Mouse (Mus musculus) embryonic facial prominence, embryonic 10.5 days (tissue): ENCODE results near the gene Trak2. TPM values are rescaled to one million over a fixed set of nuclear protein-coding genes. Genes with fewer than 3 reads are reported as not detected.
"Not testable (repeated sequence)": the region's sequence is repeated elsewhere in the genome, so short reads cannot be mapped to it uniquely, and the experiment has no call there.

Source experiments
- DNase-seq: peaks from one replicate; pipeline ENCODE4 v3.0.0-alpha.2; 2017; ENCODE audit warnings: low spot score
- H3K27ac ChIP-seq: fragments of 300-500 bp; sonication (generic); replicated peaks from 2 replicates; pipeline ENCODE4 v1.5.1; 2016; ENCODE audit warnings: mild to moderate bottlenecking
- H3K27me3 ChIP-seq: fragments of 300-500 bp; sonication (generic); replicated peaks from 2 replicates; pipeline ENCODE4 v1.6.1; 2016; ENCODE audit warnings: low read depth, mild to moderate bottlenecking; ENCODE audit not compliant: poor library complexity, severe bottlenecking
- H3K36me3 ChIP-seq: fragments of 300-500 bp; sonication (generic); replicated peaks from 2 replicates; pipeline ENCODE4 v1.6.1; 2016; ENCODE audit warnings: mild to moderate bottlenecking, moderate library complexity
- H3K4me1 ChIP-seq: fragments of 300-500 bp; sonication (generic); 2 replicates; pipeline ENCODE4 v1.6.1; 2016
- H3K4me3 ChIP-seq: fragments of 300-500 bp; sonication (generic); 2 replicates; pipeline ENCODE4 v1.5.1; 2016; ENCODE audit warnings: mild to moderate bottlenecking, moderate library complexity
- H3K9me3 ChIP-seq: fragments of 300-500 bp; sonication (generic); 2 replicates; pipeline ENCODE4 v1.6.1; 2016; ENCODE audit warnings: mild to moderate bottlenecking
- WGBS: fragments of 180-500 bp; shearing (Covaris S2); methylation state at CpG from one replicate; pipeline ENCODE4 v1.1.7; 2016; 5-methylcytosine and 5-hydroxymethylcytosine counted together
- polyA plus RNA-seq: library from polyadenylated mRNA; unstranded; fragments of >200 nt; fragmentation: Nextera tagmentation; extraction: Ambion mirVana; gene quantifications from 2 replicates; pipeline ENCODE4 v1.2.1, GENCODE M21; 2016

Gene Trak2
- polyA plus RNA-seq, 1 experiment from 2014 or later = 9.5 TPM

DNA sequence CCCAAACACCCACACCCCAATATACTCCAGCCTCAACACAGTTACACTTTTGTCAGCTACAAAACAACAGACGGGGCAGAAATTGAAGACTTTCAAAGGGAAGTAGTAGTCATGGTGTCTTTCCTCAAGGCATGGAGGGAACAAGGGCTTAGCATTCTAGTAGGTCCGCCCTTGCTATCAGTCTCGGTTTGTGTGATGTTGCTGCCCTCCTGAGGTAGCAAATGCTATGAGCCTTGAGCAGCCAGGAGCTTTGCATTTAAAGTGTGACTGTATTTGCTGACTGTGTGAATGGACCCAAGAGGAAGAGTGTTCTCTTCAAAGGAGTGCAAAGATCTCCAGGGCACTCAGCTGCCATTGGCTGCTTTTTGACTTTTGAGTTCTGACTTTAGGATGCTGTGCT is 75.7 kb downstream of the Trak2 start:
- DNase-seq = peak; percentile 19
- not testable (repeated sequence) for H3K27ac ChIP-seq, H3K4me3 ChIP-seq, H3K9me3 ChIP-seq, H3K27me3 ChIP-seq, H3K4me1 ChIP-seq
- WGBS = 30% methylated on average over 3 of the region's 3 CpGs
- H3K36me3 ChIP-seq = peaks cover 10% of the 10 kb centered on the region; the same call in 1 of the 2 replicates

DNA sequence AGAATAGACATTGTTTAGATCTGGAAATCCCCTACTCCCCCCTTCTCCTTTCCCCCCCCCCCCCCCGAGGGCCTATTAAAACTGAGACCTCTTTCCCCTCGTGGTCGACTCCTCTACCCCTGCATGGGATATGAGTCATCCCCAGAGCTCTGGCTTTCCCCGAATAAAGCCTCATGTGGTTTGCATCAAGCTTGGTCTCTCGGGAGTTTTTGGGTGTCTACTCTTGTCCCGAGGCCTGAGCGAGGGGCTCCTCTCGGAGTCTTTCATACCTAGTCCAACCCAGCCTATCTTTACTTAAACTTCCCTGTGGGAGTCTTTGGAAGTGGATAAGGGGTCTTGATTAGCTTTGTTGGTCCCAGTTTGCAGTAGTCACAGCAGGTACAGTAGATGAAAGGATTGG is 80.8 kb downstream of the Trak2 start:
- not testable (repeated sequence) for H3K4me3 ChIP-seq, H3K9me3 ChIP-seq, H3K27ac ChIP-seq, DNase-seq, H3K36me3 ChIP-seq, H3K27me3 ChIP-seq, H3K4me1 ChIP-seq
- WGBS = 84% methylated on average over 7 of the region's 8 CpGs

DNA sequence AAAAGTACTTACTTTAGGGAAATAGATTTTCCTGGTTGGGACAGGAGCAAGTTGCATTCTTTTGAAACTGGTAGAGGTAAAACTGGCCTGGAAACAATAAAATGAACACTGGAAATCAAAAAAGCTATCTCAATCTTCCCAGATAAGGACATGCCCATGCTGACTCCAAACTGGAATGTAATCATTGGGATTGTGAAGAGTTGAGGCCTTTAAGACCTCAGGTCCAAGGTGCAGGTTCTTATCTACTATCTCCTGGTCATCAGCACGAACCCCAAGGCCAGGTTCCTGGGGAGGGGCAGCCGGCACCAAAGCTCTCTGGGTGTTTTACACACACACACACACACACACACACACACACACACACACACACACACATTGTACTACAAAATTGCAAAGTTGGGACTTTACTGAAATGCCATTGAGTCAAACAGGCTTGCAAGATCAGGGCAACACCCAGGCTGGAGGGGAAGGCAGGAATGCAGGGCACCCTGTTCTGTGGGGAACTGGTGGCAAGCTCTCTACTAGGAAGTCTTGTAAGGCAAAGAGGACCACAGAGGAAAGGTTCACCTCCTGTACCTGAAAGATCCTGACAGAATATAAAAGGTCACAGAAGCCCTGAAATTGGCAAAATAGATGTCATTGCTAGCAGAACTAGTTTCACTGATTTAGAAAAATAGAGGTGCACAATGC is 81.6 kb downstream of the Trak2 start:
- H3K27ac ChIP-seq, H3K4me3 ChIP-seq, H3K4me1 ChIP-seq, H3K27me3 ChIP-seq, DNase-seq, H3K36me3 ChIP-seq, H3K9me3 ChIP-seq: not testable (repeated sequence)
- 75% methylated on average over 2 of the region's 2 CpGs for WGBS

DNA sequence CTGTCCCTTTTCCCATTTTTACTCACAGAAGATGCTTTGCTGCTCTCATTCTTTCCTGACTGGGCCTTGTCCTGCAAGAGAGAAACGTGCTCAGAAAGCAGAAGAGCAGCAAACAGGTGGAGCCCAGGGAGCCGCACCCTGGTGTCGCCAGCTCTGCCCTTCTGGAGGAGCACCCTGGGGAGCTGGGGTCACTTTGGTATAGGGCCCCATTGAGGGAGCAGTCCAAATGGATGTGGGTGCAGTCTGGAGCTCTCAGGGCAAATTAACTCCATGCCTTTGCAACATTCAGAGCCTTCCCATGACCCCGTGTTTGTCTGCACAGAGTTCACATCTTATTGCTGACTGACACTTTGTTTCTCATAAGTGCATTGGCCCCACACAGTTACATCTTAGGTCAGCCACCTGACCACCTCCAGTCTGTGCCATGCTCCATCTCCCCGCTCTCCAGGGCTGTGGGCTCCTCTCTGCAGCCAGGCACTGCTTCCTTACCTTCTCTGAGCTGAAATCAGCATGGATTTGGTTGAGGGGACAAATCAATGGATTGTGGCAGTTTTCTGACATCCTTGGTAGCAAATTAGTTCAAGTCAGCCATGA is 82.4 kb downstream of the Trak2 start:
- H3K4me3 ChIP-seq, H3K9me3 ChIP-seq, H3K27ac ChIP-seq, DNase-seq, H3K27me3 ChIP-seq, H3K36me3 ChIP-seq, H3K4me1 ChIP-seq: not testable (repeated sequence)
- 76% methylated on average over 5 of the region's 5 CpGs for WGBS

DNA sequence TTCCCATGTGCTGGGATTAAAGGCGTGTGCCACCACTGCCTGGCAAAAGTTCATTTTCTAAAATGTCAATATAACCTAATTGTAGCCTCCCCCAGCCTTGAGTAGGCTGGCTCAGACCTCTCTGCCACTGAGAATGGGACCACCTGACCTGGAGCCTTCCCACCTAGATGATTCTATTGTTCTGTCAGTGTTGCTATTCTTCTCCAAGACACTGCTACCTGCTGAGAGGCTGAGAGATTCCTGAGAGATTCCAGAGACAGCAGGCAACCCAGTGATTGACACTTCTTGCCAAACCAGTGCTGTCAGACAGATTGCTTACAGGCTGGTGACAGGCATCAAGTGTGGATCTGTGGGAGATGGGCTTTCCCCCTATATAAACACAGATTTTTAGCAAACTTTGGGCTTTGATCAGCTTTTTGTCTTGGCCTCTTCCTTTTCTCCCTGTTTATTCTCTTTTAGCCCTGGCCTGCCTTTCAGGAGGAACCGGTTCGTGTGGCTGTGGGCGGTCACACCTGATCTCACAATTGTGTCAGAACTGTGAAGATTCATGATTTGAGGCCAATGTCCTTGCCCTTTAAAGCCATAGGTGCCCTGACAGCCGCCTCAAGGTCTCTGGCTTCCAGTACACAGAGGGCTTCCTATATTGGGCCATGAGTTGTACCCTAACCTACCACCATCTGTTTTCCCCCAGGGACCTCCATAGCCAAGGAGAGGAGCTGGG is 83.2 kb downstream of the Trak2 start:
- DNase-seq = peak; percentile 27
- Histone ChIP-seq H3K27me3 (no peaks in the 10 kb centered on the region), H3K36me3 (no peaks in the 10 kb centered on the region), H3K27ac (no peak overlapping the region), H3K4me3 (no peak overlapping the region), H3K4me1 (no peaks in the 10 kb centered on the region), H3K9me3 (no peaks in the 10 kb centered on the region)
- whole genome bisulfite sequencing = 73% methylated on average over 5 of the region's 5 CpGs

- Histone ChIP-seq H3K4me3 (no peak overlapping the region), H3K36me3 (no peaks in the 10 kb centered on the region), H3K27me3 (no peaks in the 10 kb centered on the region), H3K9me3 (no peaks in the 10 kb centered on the region), H3K27ac (no peak overlapping the region), H3K4me1 (no peaks in the 10 kb centered on the region)
- no peak for DNase-seq
- 79% methylated on average over 4 of the region's 4 CpGs for WGBS
Measured at GRCm38 (mm10) chr1:58885646-58886045, 87.6 kb downstream of the Trak2 start.

DNA sequence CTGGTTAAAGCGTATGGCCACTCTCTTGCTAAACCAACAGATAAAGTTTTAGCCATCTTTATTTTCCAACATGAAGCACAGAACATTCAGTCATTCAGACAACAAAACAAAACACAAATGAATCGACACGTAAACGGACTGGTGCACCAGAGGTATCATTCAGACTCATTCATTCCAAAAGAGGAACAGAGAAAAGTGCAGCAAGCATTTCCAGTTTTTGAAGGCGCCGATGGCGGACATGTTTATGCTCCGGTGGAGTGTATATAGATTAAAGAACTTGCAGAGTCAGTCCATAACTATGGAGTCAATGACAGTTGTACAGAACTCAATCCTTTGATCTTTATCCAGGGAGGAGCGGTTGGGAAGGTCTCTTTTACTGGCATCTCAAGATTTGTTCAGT is 90.0 kb downstream of the Trak2 start:
- 94% methylated on average over 9 of the region's 9 CpGs for WGBS
- DNase-seq, H3K4me3 ChIP-seq, H3K36me3 ChIP-seq, H3K4me1 ChIP-seq, H3K9me3 ChIP-seq, H3K27ac ChIP-seq, H3K27me3 ChIP-seq: not testable (repeated sequence)

- not testable (repeated sequence) for H3K27ac ChIP-seq, H3K4me3 ChIP-seq, H3K27me3 ChIP-seq, DNase-seq, H3K36me3 ChIP-seq, H3K9me3 ChIP-seq, H3K4me1 ChIP-seq
- 80% methylated on average over 2 of the region's 2 CpGs for WGBS
Measured at GRCm38 (mm10) chr1:58879291-58879690, 93.9 kb downstream of the Trak2 start.

GRCm38 (mm10) chr1:58876500-58876899 is 96.7 kb downstream of the Trak2 start:
- H3K36me3 ChIP-seq, H3K9me3 ChIP-seq, H3K4me3 ChIP-seq, H3K27me3 ChIP-seq, H3K27ac ChIP-seq, DNase-seq, H3K4me1 ChIP-seq: not testable (repeated sequence)
- 90% methylated on average over 4 of the region's 4 CpGs for WGBS

DNA sequence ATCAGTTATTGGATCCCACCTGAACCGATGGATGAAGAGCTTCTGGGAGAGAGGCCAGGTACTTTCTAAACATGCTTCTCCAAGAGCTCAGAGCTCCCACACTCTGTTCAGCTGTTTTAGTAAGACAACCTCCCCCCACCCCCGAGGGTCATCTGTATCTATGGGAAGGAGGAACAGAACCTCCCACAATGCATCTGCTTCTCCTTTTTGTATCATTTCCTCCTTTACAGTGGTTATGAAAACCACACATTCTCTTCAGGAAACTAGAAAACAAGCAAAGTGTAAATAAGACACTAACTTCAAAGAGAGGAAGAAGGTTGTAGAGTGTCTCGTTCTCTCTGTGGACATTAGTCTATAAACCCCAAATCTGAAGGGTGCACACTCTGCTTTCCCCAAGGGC is 112.6 kb downstream of the Trak2 start:
- 88% methylated on average over 3 of the region's 3 CpGs for WGBS
- not testable (repeated sequence) for H3K4me1 ChIP-seq

GRCm38 (mm10) chr1:58859738-58860365 is 113.4 kb downstream of the Trak2 start:
- DNase-seq, H3K27ac ChIP-seq, H3K4me3 ChIP-seq, H3K27me3 ChIP-seq, H3K4me1 ChIP-seq, H3K36me3 ChIP-seq: not testable (repeated sequence)
- peaks cover 13% of the 10 kb centered on the region; the same call in 1 of the 2 replicates for H3K9me3 ChIP-seq
- 86% methylated on average over 13 of the region's 13 CpGs for WGBS

More for the DNA sequence above, 112.6 kb downstream of the Trak2 start:
- not testable (repeated sequence) for H3K36me3 ChIP-seq, H3K27ac ChIP-seq, H3K4me3 ChIP-seq, DNase-seq, H3K27me3 ChIP-seq
- H3K9me3 ChIP-seq = peaks cover 18% of the 10 kb centered on the region; the same call in 1 of the 2 replicates

DNA sequence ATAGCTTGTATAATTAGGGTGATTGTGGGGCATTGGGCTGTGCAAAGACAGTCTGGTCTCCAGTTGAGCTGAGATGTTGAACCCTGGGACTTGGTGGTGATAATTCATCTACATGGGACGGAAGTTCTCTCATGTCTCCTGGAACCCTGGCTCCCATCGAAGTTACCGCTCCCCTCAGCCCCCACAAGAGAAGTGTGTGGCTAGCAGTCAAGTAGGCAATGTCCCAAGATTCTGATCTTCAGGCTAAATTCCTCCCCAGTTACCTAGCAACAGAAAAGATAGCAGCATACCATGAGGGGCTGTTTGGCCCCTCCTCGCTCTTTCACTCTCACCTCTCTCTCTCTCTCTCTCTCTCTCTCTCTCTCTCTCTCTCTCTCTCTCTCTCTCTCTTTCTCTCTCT is 114.1 kb downstream of the Trak2 start:
- 86% methylated on average over 4 of the region's 4 CpGs for WGBS
- H3K36me3 ChIP-seq, DNase-seq, H3K4me3 ChIP-seq, H3K27ac ChIP-seq, H3K4me1 ChIP-seq, H3K9me3 ChIP-seq, H3K27me3 ChIP-seq: not testable (repeated sequence)

DNA sequence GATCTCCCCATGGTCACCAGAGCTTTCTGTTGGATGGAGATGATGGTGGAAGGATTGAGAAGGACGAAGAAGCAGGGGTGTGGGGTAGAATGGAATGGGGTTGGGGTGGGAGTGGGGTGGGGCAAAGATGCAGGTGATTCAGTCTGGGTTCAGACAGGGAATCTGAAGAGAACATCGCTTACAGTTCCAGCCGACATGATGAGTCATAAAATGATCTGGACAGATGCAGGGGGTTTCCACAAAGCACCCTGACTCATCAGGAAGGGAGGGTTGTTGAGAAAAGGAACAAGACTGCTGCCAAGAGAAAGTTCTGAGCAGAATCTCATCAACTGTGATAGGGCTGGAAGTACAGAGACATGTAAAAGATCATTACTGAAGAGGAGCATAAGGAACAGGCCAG is 116.4 kb downstream of the Trak2 start:
- DNase-seq, H3K36me3 ChIP-seq, H3K4me3 ChIP-seq, H3K9me3 ChIP-seq, H3K27ac ChIP-seq, H3K27me3 ChIP-seq, H3K4me1 ChIP-seq: not testable (repeated sequence)
- WGBS = 83% methylated on average over 3 of the region's 3 CpGs
